Mouse (Mus musculus): ENCODE results near the gene Edem3. TPM values are rescaled to one million over a fixed set of nuclear protein-coding genes. Genes with fewer than 3 reads are reported as not detected.
"Not testable (repeated sequence)": the region's sequence is repeated elsewhere in the genome, so short reads cannot be mapped to it uniquely, and the experiment has no call there.

Edem3 gene
- total and polyA plus RNA-seq, 2 experiments: 4.1 to 18.5 TPM

DNA sequence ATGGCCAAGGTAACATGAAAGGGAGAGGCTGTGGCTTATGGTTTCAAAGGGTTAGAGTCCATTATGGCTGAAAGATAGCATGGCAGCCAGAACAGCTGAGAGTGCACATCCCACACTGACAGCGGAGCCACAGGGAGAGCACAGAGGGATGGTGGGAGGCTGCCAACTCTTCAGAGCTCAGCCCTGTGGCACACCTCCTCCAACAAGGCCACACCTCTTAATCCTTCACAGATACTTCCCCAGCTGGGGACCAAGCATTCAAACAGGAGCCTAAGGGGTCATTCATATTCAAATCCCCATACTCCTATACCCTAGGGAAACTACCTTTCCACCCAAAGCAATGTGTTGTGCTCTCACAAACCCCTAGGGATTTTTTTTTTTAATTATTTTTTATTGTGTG lies 23.4 kb downstream of the Edem3 start:
- no peaks in the 10 kb centered on the region; the same call in 1 of the 2 replicates for H3K79me2 ChIP-seq (ENCODE audit: control insufficient read depth, insufficient read depth, low read length)
- H3K27me3 ChIP-seq (ENCODE audit: control insufficient read depth, insufficient read depth, low read length): no peaks in the 10 kb centered on the region
- H3K4me3 ChIP-seq (ENCODE audit: insufficient read depth, low read depth, low read length): no peak overlapping the region
- no peak for TF ChIP-seq CTCF (IDR thresholded peaks at IDR 0.05; ENCODE audit: low read depth, low read length)
- WGBS: 50% methylated on average over 1 of the region's 1 CpGs
- DNase-seq (ENCODE audit: extremely low read depth, low read depth, low spot score): no peak
- H3K4me1 ChIP-seq (ENCODE audit: control insufficient read depth, insufficient read depth, low read length): no peaks in the 10 kb centered on the region
- H3K9ac ChIP-seq (ENCODE audit: low read depth, low read length): no peak overlapping the region
- H3K36me3 ChIP-seq (ENCODE audit: control insufficient read depth, insufficient read depth, low read length): peaks cover 51% of the 10 kb centered on the region
- no peak overlapping the region for H3K27ac ChIP-seq (replicated peaks; ENCODE audit: insufficient read depth, low read depth, low read length)

DNA sequence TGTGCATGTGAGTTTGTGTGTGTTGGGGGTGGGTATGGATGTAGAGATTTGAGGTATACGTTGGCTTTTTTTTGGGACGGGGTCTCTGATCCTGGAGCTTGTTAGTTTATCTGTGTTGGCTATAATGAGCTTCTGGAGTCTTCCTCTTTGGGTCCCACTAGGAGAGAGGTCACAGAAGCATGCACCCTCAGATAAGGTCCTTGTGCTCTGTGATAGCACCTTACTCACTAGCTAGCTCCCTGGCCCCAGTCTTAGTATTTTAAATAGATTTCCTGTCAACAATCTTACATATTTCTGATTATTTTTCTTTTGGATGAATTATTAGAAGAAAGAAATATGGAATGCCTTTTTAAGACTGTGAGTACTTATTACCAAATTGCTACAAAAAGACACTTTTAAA lies 24.1 kb downstream of the Edem3 start:
- no peak overlapping the region for H3K4me3 ChIP-seq (ENCODE audit: insufficient read depth, low read depth, low read length)
- H3K9ac ChIP-seq (ENCODE audit: low read depth, low read length): no peak overlapping the region
- DNase-seq (ENCODE audit: extremely low read depth, low read depth, low spot score): no peak
- no peaks in the 10 kb centered on the region for H3K27me3 ChIP-seq (ENCODE audit: control insufficient read depth, insufficient read depth, low read length)
- TF ChIP-seq CTCF (IDR thresholded peaks at IDR 0.05; ENCODE audit: low read depth, low read length): no peak
- TF ChIP-seq POLR2A (IDR thresholded peaks at IDR 0.05; ENCODE audit: extremely low read depth, insufficient read depth, low read length): no peak
- H3K36me3 ChIP-seq (ENCODE audit: control insufficient read depth, insufficient read depth, low read length): peaks cover 52% of the 10 kb centered on the region
- H3K27ac ChIP-seq (replicated peaks; ENCODE audit: insufficient read depth, low read depth, low read length): no peak overlapping the region
- 92% methylated on average over 2 of the region's 2 CpGs for WGBS
- H3K79me2 ChIP-seq (ENCODE audit: control insufficient read depth, insufficient read depth, low read length): no peaks in the 10 kb centered on the region; the same call in 1 of the 2 replicates
- H3K4me1 ChIP-seq (ENCODE audit: control insufficient read depth, insufficient read depth, low read length): no peaks in the 10 kb centered on the region

DNA sequence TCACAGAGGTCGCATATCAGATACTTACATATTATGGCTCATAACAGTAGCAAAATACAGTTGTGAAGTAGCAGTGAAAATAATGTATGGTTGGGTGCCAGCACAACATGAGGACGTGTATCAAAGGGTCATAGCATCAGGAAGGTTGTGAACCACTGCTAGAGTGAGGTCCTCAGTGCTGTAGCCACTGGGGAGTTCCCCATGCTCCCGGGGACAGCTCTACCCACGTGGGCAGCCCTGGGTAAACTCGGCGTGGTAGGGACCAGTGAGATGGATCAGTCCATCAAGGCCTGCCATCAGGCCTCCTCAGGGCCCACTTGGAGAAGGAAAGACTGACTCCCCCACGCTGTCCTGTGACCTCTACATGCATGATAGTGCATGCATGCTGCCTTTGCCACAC lies 26.3 kb downstream of the Edem3 start:
- no peak overlapping the region for H3K9ac ChIP-seq (ENCODE audit: low read depth, low read length)
- 83% methylated on average over 7 of the region's 7 CpGs for WGBS
- TF ChIP-seq POLR2A (IDR thresholded peaks at IDR 0.05; ENCODE audit: extremely low read depth, insufficient read depth, low read length): no peak
- no peak for TF ChIP-seq CTCF (IDR thresholded peaks at IDR 0.05; ENCODE audit: low read depth, low read length)
- H3K4me1 ChIP-seq (ENCODE audit: control insufficient read depth, insufficient read depth, low read length): no peaks in the 10 kb centered on the region
- no peak overlapping the region for H3K27ac ChIP-seq (replicated peaks; ENCODE audit: insufficient read depth, low read depth, low read length)
- H3K4me3 ChIP-seq (ENCODE audit: insufficient read depth, low read depth, low read length): no peak overlapping the region
- no peak for DNase-seq (ENCODE audit: extremely low read depth, low read depth, low spot score)
- no peaks in the 10 kb centered on the region for H3K27me3 ChIP-seq (ENCODE audit: control insufficient read depth, insufficient read depth, low read length)
- peaks cover 56% of the 10 kb centered on the region for H3K36me3 ChIP-seq (ENCODE audit: control insufficient read depth, insufficient read depth, low read length)
- H3K79me2 ChIP-seq (ENCODE audit: control insufficient read depth, insufficient read depth, low read length): no peaks in the 10 kb centered on the region; the same call in 1 of the 2 replicates

DNA sequence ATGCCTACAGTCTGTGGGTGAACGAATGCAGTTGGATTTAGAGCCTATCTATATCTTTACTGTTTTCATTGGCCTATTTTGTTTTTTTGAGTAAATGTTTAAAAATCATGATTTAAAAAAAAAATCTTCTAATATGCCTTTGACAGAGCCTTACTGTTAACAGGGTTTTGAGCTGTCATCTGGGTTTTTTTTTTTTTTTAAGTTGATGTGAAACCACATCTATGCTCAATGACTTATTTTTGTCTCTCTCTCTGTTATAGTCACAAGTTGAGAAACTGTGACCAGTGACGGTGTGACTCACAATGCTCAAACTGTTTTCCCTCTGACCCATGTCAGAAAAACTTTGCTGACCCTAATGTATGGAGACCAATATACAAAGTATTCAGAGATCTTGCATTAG lies 28.2 kb downstream of the Edem3 start:
- no peak overlapping the region for H3K27ac ChIP-seq (replicated peaks; ENCODE audit: insufficient read depth, low read depth, low read length)
- H3K27me3 ChIP-seq (ENCODE audit: control insufficient read depth, insufficient read depth, low read length): no peaks in the 10 kb centered on the region
- WGBS: 95% methylated on average over 2 of the region's 2 CpGs
- peaks cover 53% of the 10 kb centered on the region for H3K36me3 ChIP-seq (ENCODE audit: control insufficient read depth, insufficient read depth, low read length)
- TF ChIP-seq POLR2A (IDR thresholded peaks at IDR 0.05; ENCODE audit: extremely low read depth, insufficient read depth, low read length) (no peak), CTCF (IDR thresholded peaks at IDR 0.05; ENCODE audit: low read depth, low read length) (no peak)
- DNase-seq (ENCODE audit: extremely low read depth, low read depth, low spot score): no peak
- H3K9ac ChIP-seq (ENCODE audit: low read depth, low read length): no peak overlapping the region
- no peak overlapping the region for H3K4me3 ChIP-seq (ENCODE audit: insufficient read depth, low read depth, low read length)
- no peaks in the 10 kb centered on the region; the same call in 1 of the 2 replicates for H3K79me2 ChIP-seq (ENCODE audit: control insufficient read depth, insufficient read depth, low read length)
- no peaks in the 10 kb centered on the region for H3K4me1 ChIP-seq (ENCODE audit: control insufficient read depth, insufficient read depth, low read length)

DNA sequence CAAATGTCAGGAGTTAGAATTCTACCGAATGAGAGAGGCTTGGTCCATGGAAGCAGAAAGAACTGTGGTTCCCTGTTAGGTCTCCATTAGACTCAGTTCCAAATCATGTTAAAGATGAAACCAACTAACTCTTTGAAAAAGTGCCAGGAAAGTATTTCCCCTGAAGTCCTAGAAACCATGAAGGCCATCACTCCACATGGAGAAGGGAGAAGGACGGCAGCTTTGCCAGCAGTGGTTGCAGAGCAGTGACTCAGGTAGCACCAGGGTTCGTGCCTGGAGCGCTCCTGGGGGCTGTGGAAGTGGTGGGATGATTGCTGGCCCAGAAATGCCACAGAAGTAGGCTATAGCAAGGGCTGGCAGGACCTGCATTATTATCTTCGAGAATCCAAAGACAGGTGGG lies 31.2 kb downstream of the Edem3 start:
- no peaks in the 10 kb centered on the region for H3K4me1 ChIP-seq (ENCODE audit: control insufficient read depth, insufficient read depth, low read length)
- no peak overlapping the region for H3K27ac ChIP-seq (replicated peaks; ENCODE audit: insufficient read depth, low read depth, low read length)
- no peak for DNase-seq (ENCODE audit: extremely low read depth, low read depth, low spot score)
- no peak overlapping the region for H3K9ac ChIP-seq (ENCODE audit: low read depth, low read length)
- TF ChIP-seq CTCF (IDR thresholded peaks at IDR 0.05; ENCODE audit: low read depth, low read length) (no peak), POLR2A (IDR thresholded peaks at IDR 0.05; ENCODE audit: extremely low read depth, insufficient read depth, low read length) (no peak)
- 94% methylated on average over 5 of the region's 5 CpGs for WGBS
- no peaks in the 10 kb centered on the region for H3K79me2 ChIP-seq (ENCODE audit: control insufficient read depth, insufficient read depth, low read length)
- H3K36me3 ChIP-seq (ENCODE audit: control insufficient read depth, insufficient read depth, low read length): peaks cover 54% of the 10 kb centered on the region
- H3K4me3 ChIP-seq (ENCODE audit: insufficient read depth, low read depth, low read length): no peak overlapping the region
- no peaks in the 10 kb centered on the region for H3K27me3 ChIP-seq (ENCODE audit: control insufficient read depth, insufficient read depth, low read length)

DNA sequence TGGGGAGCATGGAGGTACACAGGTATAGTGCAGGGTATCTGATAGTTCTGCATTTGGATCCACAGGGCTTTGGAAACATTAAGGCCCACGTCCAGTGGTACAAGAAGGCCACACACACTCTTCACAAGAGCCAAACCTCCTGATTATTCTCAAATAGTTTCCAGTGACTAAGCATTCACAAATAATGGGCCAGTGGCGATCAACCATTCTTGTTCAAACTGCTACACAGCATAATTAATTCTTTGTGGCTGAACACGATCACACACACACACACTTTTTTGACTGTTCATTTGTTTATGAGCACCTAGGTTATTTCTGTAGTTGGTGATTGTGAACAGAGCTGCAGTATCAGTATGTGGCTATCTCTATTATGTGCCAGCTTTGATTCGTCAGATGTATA lies 34.0 kb downstream of the Edem3 start:
- Histone ChIP-seq H3K27ac (replicated peaks; ENCODE audit: insufficient read depth, low read depth, low read length) (no peak overlapping the region), H3K79me2 (ENCODE audit: control insufficient read depth, insufficient read depth, low read length) (no peaks in the 10 kb centered on the region), H3K27me3 (ENCODE audit: control insufficient read depth, insufficient read depth, low read length) (no peaks in the 10 kb centered on the region), H3K4me3 (ENCODE audit: insufficient read depth, low read depth, low read length) (no peak overlapping the region), H3K4me1 (ENCODE audit: control insufficient read depth, insufficient read depth, low read length) (no peaks in the 10 kb centered on the region), H3K9ac (ENCODE audit: low read depth, low read length) (no peak overlapping the region), H3K36me3 (ENCODE audit: control insufficient read depth, insufficient read depth, low read length) (peaks cover 53% of the 10 kb centered on the region)
- no peak for DNase-seq (ENCODE audit: extremely low read depth, low read depth, low spot score)
- 94% methylated on average over 4 of the region's 4 CpGs for WGBS
- TF ChIP-seq CTCF (IDR thresholded peaks at IDR 0.05; ENCODE audit: low read depth, low read length): no peak
- no peak for TF ChIP-seq POLR2A (IDR thresholded peaks at IDR 0.05; ENCODE audit: extremely low read depth, insufficient read depth, low read length)

DNA sequence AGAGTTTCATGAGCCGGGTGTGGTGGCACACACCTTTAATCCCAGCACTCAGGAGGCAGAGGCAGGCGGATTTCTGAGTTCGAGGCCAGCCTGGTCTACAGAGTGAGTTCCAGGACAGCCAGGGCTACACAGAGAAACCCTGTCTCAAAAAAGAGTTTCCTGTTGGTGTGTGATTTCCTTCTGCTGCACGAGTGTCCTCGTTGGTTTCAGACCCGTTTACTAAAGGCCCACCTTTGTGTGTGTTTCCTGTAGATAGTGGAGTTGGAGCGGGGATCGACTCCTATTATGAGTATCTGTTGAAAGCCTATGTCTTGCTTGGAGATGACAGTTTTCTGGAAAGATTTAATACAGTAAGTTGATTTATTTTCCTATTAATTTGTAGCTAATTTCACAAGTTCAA lies 36.9 kb downstream of the Edem3 start:
- not testable (repeated sequence) for DNase-seq (ENCODE audit: extremely low read depth, low read depth, low spot score)

DNA sequence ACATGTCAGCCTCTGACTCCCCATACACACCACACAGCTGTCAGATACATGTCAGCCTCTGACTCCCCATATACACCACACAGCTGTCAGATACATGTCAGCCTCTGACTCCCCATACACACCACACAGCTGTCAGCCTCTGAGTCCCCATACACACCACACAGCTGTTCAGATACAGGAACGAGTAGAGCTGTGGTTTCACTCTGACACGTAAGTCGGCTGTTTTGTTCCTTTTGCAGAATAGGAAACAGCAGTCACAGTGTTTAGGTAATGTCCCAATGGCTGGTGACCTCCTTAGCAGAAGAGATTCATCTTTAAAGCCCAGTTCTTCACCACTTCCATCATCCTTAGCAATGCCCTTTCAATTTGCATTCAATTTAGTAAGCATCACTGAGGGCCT lies 47.6 kb downstream of the Edem3 start:
- H3K4me3 ChIP-seq (ENCODE audit: insufficient read depth, low read depth, low read length); H3K4me1 ChIP-seq (ENCODE audit: control insufficient read depth, insufficient read depth, low read length); H3K9ac ChIP-seq (ENCODE audit: low read depth, low read length); H3K79me2 ChIP-seq (ENCODE audit: control insufficient read depth, insufficient read depth, low read length); DNase-seq (ENCODE audit: extremely low read depth, low read depth, low spot score); H3K27ac ChIP-seq (replicated peaks; ENCODE audit: insufficient read depth, low read depth, low read length); H3K27me3 ChIP-seq (ENCODE audit: control insufficient read depth, insufficient read depth, low read length): not testable (repeated sequence)
- WGBS: 80% methylated on average over 3 of the region's 3 CpGs
- H3K36me3 ChIP-seq (ENCODE audit: control insufficient read depth, insufficient read depth, low read length): peaks cover 49% of the 10 kb centered on the region

More for the DNA sequence above, 36.9 kb downstream of the Edem3 start:
- not testable (repeated sequence) for H3K9ac ChIP-seq (ENCODE audit: low read depth, low read length); H3K4me1 ChIP-seq (ENCODE audit: control insufficient read depth, insufficient read depth, low read length); H3K79me2 ChIP-seq (ENCODE audit: control insufficient read depth, insufficient read depth, low read length); H3K27me3 ChIP-seq (ENCODE audit: control insufficient read depth, insufficient read depth, low read length); H3K27ac ChIP-seq (replicated peaks; ENCODE audit: insufficient read depth, low read depth, low read length); H3K4me3 ChIP-seq (ENCODE audit: insufficient read depth, low read depth, low read length)
- H3K36me3 ChIP-seq (ENCODE audit: control insufficient read depth, insufficient read depth, low read length): peaks cover 60% of the 10 kb centered on the region
- 81% methylated on average over 8 of the region's 8 CpGs for WGBS
